Mouse (Mus musculus): ENCODE results near the gene Hmgb2.

DNA sequence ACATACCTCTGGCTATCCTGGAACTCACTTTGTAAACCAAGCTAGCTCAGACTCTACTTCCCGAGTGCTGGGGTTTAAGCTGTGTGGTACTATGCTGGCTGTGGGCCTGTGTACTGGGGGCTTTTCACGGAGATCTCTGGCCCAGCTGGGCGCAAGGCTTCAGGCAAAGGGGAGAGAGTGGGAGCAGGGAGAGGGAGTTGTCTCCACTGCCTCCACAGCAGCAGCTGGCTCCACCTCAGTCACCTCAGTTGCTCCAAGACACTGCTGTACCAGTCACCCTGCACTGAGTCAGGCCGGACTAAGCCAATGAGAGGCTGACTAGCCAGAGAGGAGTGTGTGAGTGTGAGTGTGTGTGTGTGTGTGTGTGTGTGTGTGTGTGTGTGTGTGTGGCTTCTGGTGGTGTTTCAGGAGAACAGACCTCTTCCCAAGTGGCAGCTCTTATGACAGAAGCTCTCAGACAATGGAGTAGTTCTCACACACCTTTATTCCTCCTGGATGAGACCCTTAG, 4.1 kb upstream of the Hmgb2 start:
- no peak for TF ChIP-seq CTCF (IDR thresholded peaks at IDR 0.05; ENCODE audit: borderline replicate concordance, insufficient read depth, low read depth, low read length)
- no peak for TF ChIP-seq POLR2A (IDR thresholded peaks at IDR 0.05; ENCODE audit: borderline replicate concordance, insufficient read depth, low read length)
